Mouse (Mus musculus): ENCODE measurements around the gene Sfta2.
A peak's percentile ranks its signal among the peaks of the same experiment; 100 is the strongest.

Gene Sfta2

DNA sequence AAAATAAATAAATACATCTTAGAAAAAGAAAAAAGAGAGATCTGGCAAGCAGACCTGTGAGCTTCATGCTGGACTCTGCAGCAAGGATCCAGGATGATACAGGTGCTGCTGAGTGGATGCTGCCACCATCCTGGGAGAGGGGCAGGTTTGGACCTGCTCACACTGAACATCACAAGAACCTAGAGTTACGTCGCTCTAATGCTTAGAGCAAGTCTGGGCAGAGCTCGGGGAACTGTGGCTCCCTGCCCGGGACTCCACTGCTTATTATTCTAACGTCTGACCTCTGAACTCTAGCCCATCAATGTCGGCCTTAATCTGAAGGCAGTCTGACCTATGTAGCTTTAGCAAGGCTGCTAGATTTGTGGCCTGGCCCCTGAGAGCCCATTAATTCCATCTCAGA is 79.2 kb downstream of the Sfta2 start:
- DNase-seq, result no peak

DNA sequence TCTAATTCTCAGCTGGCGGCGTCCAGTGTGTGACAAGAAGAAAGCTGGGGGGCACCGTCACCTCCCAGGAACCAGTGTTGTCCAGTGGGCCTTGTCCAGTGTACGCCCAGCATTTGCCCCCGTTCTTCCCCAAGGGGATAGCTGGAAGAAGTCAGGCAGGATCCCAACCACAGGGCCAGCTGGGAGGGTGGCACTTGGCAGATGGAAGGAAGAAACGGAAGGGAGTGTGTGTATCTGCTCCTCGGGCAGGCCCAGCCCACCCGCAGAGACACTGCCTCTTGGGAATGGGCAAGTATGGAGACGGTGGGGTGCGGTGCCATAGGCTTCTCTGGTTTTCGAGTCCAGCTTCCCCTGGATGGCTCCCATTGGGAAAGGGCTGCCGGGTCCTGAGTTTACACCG is 80.6 kb downstream of the Sfta2 start:
- no peak for DNase-seq

DNA sequence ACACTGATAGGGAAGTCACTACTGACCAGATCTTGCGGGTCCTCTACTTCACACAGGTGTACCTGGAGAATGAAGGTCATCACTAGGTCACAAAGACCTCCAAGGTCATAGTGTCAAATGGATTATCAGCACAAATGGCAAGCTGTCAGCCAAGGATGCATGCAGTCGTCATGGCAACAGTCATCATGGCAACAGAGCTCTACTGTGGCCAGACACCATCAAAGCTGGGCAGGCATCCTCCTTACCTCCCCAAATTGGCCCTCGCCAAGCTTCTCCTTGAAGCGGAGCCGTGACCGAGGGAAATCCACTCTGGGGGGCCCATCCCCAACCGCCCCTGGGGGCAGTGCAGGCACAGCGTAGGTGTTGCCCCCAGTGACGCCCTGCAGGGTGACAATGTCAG is 83.7 kb downstream of the Sfta2 start:
- DNase-seq, result no peak

DNA sequence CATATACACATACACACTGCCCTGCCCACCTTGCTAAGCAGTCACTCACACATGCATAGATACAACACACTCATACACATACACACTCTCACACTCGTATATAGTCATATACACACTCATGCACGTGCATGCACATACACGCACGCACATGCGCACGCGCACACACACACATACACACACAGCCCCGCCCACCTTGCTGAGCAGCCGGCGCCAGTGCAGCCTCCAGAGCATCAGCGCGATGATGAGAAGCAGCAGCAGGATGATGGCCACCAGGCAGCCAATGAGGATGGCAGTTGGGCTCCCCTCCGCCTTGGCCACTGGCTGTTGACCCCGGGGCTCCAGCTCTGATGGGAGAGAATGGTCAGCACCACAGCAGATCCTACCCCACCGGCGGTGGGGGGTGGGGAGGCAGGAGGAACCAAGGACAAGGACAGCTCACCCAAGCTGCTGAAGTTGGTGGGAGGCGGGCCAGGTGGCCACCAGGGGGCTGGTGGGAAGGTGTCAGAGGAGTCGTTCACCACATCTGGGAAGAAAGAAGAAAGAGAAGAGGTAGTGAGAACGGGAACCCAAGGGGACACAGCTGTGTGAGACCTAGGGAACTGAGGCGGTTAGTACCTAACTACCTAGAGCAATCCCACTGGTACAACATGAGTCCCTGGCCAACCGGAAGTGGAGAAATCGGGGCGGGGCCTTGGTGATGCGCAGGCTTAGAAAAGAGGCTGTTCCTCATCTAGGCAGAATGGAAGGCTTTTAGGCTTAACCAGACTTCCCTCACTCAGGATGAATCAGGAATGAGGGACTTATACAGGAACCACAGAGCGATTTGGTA is 87.2 kb downstream of the Sfta2 start:
- DNase-seq, result no peak

DNA sequence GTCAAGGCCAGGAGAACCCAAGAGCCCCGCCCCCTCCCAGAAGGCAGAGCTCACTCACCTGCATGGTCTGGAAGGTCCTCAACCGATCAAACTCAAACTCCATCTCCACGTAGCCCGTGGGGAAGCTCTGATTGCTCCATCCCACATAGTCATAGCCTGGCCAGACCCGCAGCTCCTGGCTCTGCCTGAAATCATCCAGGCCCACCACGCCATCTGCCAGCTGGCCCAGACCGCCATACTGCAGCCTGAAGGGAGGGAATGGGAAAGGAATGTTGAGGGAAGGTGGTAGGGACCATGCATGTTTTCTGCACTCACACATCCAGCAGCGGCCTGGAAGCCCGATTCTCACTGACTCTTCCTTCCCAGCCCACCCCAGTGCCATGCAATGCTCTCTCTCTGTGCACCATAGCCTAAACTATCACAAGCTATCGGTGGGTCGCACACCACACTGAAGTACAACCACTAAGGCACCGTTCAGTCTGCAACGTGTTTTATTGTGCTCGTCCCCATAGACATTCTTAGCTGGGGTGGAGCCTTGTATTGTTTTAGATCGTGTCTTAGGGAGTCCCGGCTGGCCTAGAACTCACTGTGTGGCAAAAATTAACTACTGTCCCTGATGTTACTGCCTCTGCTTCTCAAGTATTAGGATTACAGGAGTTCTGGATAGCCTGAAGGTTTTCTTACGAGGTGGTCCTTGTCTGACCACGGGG is 88.7 kb downstream of the Sfta2 start:
- DNase-seq, result no peak

DNA sequence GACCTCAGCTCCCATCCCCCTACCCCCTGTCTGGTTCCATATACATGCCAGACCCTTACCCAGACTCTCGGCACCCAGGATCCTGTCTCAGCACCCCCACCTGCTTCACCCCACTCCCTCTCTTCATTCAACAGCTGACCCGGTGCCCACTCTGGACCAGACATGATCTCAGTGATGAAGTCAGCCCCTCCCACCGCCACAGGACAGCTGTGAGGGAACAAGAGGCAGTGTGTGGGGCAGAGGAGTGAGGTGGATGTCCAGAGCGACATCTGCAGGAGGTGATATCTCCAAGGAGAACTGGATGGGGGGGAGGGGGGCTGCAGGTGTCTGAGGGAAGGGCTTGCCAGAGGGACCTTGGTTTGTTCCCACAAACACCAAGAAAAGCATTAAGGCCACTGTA is 90.5 kb downstream of the Sfta2 start:
- DNase-seq, result no peak

DNA sequence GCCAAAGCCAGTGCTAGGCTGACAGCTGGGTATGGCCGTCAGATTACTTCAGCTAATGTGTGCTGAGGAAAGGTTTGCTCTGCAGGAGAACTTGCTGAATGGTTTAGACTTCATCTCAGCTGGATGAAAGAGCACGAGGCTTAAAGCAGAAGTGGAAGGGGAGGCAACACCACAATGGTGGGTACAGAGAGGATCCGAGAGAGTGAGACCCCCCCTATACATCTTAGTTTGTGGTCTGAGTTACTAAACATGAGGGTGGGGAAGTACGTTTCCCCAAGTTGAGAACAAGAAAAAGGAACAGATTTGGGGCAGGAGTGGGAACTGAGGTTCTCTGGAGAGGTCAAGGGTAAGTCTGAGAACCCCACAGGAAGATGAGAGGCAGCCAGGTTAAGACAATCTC is 91.0 kb downstream of the Sfta2 start:
- DNase-seq, result no peak

DNA sequence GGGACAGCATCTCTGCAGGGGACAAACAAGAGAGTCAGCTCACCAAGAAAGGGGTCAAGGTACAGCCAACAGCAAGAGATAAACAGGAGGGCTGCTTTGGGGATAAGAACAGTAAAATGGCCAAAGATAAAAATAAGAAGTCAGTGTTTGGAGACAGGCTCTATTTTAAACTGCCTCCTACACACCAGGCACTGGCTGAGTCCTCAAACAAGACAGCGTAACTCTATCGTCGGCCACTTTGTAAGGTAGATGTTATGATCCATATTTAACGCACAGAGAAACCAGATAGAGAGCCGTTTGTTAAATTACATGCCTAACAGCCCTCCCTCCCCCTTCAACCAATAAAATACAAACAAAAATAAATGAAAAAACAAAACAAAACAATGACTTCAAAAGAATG is 92.6 kb downstream of the Sfta2 start:
- DNase-seq, result no peak

DNA sequence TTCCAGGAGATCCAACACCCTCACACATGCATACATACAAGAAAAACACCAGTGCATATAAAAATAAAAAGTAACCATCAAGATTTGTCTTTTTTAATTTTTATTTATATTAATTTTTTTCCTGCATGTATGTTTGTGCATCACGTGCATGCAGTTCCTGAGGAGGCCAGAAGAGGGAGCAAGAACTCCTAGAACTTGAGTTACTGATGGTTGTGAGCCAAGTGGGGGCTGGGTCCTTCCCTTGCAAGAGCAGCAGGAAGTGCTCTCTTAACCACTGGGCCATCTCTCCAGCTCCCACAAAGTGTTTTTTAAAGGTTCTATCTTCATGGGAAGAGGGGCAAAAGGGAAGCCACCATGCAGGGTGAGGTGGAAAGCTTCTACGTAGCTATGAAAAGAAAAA is 93.9 kb downstream of the Sfta2 start:
- DNase-seq, result peak in 1 of 2 experiments; percentile 40

DNA sequence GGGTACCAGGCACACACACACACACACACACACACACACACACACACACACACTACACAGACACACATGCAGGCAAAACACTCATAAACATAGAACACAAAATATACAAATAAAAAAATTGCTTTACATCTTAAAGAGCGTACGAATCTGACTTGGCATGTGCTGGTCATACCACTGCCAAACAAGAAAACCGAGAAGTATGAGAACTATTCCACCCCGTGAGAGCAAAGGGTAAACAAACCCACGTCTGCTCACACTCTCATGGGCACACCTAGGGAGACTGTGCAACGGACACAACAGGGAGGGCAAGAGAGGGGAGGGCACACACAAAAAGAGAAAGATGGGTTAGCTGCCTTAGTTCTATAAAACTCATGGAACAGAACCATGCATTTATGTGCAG is 95.3 kb downstream of the Sfta2 start:
- DNase-seq, result no peak

DNA sequence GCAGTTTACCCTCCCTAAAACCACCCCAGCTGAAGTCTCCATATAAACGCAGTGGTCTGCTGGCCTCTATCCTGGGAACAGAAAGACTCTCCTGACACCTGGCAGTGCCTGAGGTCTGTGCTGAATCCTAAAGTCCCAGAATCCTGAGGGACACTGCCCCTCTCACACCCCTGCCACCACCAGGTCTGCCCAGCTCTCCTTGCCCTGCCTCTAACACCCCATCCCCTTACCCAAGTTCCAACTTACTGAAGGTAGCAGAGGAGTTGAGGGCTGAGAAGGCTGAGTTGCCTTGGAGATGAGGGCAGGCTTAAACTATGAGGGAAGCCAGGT is 96.0 kb downstream of the Sfta2 start:
- no peak for DNase-seq

DNA sequence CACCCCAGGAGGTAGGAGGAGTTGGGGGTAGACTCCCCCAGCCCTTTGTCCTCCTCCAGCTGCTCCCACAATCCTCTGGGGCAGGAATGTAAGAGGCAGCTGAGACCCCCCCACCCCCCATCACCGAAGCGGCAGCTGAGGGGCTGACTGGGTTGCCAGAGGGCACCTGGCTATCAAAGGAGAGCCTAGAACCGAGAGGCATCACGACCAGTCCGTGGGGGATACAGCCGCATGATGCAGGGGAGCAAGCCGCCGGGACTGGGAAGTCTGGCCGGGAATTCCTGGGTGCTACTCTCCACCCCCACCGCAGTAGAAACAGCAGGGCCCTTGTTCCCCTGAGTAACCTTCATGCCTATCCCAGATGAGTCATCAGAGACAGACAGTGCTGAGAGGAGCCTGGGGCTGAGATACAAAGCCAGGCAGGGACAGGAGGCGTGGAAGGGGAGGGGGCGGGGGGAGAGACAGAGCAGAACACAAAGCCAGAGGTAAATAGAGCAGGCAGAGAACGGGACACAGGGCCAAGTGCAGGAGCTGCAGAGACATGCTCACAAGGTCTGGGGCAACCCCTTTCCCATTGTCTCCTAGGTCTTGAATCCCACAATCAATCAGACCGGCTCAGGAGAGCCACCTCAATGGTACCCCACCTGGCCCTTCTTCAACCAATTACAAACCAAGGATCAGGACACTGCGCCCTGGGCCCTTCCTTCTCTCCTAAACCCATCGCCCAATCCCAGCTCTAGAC is 96.6 kb downstream of the Sfta2 start:
- DNase-seq, result peak; percentile 49 to 61

DNA sequence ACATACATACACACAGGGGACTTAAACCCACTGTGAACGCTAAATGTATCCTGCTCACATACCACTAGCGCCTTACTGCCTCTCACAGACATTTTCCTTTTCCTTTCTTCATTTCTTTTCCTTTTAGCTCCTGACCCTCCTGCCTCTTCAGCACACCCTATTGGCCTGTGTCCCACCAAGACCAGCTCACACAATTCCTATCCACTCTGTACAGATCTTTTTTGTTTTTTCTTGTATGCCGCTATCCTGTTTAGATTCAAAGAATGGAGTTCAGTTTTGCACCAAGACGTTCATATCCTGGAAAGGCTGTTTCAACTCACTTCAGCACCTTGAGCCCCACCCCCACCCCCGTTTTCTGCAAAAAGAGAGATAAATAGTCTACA is 97.1 kb downstream of the Sfta2 start:
- DNase-seq, result no peak

DNA sequence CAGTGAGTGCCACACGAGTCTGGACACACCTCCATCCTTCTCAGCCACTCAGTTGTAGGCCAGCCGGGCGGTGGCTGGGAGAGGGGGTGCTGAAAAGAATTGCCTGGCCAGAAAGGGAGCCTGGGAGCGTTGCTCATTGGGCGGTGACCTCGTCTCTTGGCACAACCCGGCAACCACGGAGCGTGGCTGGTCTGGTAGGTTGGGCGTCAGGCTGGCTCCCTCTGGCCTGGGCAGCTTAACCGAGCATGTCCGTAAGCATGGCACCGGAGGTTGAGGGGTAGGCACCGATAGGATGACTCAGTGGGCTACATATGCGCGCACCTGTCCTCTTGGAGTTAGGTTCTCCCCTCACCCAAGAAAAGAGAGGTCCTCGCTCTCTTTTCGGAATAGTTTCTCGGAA is 98.6 kb downstream of the Sfta2 start:
- peak; percentile 82 to 86 for DNase-seq

All from cerebellum, postnatal 36 days (tissue).